Mouse (Mus musculus) CH12F3 (cell line): Measurements from ENCODE around the gene Zfp423.

Experiments
- in situ Hi-C: fragments of 300-500 bp; cut with MboI; formaldehyde crosslinking; loops from 2 replicates; pipeline ENCODE4 v1.14.3; 2020; ENCODE audit warnings: low sequenced_read_pairs

Gene Zfp423

DNA sequence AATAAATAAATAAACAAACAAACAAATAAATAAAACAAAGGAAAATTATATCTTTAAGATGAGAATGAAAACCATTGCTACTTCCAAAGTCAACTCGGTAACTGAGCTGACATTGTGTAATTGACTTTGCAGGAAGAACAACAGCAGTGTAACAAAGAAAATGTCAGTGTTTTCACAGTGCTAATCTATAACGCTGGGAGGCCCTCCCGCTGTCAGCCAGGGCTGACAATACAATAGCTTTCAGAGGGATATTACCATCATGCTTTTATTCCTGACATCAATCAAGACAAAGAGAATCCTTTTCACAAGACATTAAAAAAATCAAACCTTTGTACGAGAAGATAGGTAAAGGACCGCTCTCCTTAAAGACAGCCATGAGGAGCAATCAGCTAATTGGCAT lies 5.9 kb downstream of the Zfp423 start:
- in situ Hi-C loops: no loop called here

DNA sequence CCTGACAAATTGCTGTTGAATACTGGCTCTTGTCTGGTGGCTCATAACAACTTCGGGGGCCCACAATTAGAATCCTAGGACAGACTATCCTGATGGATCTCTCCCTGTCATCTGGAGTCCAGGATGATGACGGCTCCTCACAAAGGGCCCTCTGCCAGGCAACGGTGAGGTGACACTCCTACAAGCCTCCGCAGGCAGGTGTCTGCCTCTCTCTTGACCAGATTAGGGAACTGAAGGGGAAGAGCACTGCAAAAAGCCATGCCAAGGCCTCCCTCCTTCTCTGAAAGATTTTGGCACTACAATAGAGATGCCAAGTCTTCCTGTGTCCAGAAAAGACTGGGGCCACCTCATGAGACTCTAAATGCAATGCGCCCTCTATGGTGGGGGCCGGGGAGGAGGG lies 7.1 kb downstream of the Zfp423 start:
- in situ Hi-C loops: no loop called here

DNA sequence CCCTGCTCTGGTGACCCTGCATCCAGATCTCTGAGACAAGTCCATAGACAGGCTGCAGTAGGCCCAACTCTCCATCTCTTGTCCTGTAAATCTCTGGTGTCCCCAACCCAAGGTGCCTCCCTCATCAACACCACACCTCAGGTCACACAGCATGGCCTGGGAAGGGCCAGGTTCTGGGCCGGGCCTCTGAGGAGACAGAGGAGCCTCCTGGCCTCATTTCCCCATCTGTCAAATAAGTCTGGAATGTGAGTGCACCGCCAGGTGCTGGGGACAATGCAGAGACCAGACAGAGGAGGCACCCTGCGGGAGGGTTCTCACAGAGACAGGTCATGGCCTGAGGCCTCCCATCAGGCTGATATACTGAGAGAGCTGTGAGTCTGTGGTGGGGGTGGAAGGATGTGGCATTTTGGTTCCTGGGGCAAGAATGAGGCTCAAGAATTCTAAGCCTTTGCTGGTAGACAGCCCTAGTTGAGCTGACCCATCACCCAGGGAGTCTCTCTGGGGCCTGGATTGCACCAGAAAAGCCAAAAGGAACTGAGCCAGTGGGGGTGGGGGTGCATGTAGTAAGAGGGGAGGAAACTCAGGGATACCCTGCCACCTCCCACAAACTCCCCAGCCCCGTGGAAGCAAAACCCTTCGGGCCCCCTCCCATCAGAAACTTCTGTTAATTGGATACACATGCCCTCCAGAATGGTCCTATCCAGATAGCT lies 15.0 kb downstream of the Zfp423 start:
- in situ Hi-C loops: no loop called here

DNA sequence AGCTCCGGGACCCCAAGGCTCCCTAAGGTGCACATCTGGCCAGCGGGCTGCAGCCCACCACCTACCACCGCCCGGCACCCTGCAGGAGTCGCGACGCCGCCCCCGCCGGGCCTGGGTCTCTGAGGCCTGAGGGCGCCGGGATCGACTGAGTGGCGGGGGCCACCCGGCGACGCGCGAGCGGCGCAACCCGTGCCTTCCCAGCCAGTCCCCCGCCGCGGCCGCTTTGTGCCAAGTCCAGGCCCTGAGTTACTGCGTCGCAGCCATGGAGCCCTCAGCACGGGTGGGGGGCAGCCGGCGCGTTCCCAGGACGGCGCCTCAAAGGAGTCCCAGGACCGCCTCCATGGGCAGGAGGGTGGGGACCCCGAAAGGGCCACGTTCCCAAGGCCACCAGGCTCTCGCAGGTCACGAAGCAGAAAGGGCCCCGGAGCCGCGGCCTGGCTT lies 15.7 kb downstream of the Zfp423 start:
- in situ Hi-C loops: no loop called here

DNA sequence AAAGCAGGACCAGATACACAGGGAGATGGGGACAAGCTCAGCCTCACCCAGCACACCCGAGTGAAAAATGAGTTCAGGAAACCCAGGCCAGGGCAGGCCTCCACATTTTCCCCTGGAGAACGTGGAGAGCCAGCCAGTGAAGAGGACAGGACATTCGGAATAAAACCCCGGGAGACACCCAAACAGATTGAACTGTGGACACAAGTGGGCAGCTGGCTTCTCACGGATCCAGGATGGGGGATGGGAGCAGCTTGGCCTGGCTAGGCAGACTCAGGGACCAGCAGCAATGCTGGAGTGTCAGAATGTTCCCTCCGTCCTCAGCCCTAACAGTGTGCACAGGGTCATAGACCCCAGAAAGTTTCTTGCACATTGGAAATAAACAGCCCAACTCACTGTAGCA lies 18.7 kb downstream of the Zfp423 start:
- in situ Hi-C loops: no loop called here

DNA sequence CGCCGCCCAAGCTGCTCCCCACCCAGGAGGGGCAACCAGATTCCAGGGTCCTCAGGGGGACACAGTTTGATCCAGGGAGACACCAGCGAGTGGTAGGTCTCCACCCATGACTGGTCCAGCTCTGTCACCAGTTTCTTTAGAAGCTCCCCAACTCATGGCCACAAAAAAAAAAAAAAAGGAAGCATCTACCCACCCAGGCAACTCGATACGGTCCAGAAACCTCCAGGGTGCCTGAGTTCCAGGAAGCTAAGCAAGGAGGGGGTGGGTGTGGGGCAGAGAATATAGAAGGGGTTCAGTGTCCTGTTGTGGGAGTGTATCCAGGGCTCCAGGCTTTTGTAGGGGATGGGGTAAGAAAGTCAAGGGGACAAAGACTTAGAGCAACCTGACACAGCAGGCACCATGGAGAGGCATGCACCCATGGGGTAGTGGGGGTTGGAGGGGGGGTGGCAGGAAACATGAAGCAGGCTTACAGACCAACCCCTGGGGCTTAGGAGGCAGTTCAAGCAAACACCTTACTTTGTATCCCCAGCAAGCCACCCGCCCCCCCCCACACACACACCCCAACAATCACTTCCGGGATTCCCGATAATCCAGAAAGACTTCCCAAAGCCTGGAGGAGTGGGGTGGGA lies 20.0 kb downstream of the Zfp423 start:
- in situ Hi-C loops: no loop called here

DNA sequence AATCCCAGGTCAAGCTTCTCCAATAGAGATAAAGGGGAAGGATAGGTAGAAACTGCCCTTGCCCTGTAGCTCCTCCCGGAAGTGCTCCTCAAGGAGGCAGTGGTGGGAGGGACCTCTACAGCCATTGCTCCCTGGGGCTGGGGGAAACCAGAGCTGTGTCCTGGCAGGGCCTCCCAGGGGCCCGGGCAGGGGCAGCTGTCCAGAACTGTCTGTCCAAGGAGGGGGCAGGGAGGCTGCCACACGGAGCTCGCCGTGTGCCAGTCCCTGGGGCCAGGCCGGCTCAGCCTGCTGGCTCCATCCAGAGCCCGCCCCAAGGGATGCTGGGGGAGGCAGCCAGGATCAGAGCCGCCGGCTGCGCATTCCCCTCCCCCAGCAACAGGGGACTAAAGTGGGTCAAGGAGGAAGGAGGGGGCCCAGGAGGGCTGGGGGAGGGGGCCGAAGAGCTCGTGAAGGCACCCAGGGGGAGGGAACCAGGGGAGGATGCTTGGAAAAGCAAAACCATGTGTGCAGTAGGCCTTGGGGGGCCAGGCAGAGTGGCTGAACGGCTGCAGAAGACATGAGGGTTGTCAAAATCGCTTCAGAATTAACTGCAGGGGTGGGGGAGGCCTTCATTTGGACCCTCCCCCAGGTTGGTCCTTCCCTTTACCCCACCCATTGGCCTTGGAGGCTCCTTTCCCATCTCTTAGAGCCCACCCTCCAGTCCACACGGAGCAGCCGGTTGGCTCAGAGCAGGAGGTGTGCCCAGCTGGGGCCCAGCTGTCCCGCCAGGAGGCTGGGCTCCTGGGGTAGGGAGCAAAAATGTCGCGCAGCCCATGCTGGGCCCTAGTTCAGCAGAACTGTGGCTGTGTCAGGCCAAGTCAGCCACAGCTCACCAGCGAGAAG lies 20.8 kb downstream of the Zfp423 start:
- in situ Hi-C loops: no loop called here

DNA sequence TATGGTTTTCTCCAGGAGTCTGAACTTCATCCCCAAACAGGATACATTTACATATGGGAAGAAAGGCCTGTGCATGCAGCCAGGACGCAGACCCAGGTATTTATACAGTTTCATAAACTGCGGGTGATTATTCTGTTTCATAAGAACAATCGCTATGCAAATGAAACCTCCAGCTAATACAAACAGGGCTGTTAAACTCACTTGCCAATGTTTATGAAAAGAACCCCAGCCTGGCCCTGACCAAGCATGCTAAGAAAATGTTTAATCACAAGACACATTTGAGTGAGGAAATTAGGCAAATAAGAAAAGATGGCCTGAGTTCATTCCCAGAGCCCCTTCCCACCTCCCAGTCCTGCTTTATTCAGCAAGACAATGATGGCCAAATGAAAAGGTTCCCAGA lies 22.2 kb downstream of the Zfp423 start:
- in situ Hi-C loops: no loop called here

DNA sequence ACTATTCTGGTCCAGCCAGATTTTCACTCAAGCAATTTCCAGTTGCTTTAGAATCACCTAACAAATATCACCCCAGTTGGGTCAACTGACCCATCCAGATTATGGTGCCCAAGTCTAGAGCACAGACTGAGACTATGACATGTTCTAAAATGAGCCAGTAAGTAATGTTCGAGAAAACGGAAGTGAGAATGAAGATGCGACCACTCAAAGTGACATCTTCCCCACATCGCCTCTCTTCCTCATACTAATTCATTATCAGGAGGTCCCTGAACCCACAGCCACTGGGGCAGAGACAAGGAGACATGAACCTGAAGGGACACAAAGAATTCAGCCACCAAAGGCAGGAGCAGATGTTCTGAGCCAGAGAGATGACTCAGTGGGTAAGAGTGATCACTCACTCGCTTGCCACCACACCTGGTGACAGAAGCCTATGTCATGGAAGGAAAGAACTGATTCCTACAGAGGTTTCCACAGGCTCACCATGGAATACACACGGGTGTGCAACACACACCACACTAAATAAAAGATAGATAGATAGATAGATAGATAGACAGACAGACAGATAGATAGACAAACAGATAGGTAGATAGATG lies 24.2 kb downstream of the Zfp423 start:
- in situ Hi-C loops: no loop called here

DNA sequence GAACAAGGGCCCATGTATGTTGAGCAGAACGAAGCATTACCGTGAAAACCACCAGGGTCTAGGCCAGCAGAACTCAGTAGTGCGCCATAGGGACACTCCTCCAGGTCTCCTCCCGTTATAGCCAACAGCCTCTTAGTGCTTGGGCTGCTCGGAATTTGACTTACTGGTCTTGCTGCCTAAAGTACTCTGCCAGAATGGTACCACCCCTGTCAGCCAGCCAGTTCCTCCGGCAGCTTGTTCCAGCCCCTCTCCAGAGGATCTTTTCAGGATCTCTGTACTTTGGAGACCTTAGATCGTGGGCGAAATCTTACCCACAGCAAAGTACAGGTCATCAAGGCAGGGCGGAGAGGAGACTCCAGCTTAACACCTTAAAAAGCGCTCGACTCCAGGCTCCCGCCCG lies 25.2 kb downstream of the Zfp423 start:
- in situ Hi-C loops: no loop called here

DNA sequence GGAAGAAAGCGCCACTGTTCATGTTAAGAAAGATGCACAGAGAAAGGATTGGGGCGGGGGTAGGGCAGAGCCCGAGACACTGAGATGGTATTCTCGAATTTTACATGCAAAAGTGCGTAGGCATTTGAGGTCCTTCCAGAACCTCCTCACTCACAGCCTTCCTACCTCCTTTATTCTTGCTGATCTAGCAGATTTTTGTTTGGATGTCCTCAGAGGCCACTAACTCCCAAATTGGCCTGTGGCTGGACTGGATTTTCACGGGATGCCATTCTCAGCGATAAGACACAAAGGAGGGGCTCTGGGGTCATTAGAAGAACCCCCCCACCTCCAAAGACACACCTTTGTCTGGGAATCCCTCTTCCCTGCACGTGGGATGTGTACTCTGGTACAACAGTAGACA lies 25.6 kb downstream of the Zfp423 start:
- in situ Hi-C loops: no loop called here

DNA sequence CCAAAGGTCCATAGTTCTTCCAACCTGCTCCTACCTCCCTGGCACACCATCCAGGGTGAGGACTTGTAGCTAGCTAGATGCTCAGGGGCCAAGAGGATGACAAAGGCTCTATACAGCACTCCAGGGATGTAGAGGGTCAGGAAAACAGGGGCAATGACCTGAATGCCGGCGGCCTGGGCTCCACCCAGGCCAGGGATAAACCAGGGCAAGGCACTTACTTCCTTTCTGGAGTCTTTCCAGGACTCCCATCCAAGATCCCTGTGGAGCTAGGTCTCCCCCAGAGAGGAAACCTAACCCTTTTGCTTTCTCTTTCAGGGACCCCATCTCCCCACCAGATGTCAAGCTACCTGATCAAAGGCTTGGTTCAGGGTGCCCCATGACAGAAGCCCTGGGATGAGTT lies 30.5 kb downstream of the Zfp423 start:
- in situ Hi-C loops: no loop called here

DNA sequence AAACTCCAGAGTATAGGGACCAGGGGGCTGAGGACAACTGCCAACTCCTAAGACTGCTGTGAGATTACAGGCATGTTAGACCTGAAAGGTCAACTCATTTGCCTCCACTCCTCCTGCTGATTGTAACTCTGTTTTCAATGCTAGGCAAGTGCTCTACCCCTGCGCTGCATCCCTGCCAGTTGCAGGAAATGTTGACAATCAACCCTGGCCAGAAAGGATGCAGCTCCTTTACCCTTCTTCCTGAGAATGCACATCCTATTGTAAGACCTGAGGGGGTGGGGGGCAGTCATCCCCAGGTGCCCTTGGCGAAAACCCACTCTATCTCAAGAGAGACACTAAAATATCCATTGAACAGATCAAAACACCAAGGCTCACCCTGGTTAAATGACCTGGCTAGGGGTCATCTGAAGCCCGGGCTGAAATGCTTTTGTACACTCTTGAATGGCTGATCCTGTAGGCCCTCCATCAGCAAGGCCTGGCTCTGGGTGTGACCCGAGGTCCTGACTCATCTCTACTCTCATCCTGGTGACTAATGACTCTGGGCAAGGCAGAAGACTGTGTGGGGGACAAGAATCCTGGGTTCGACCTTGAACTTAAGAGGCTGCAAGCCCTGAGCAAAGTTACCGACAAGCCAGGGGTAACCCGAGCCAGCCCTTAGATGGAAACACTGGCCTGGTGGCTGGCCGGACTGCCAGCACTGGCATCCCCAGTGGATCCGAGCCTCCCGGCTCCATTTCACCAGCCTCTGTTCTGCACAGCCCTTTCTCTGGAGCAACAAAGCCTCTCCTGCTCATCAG lies 32.2 kb downstream of the Zfp423 start:
- in situ Hi-C loops: no loop called here

DNA sequence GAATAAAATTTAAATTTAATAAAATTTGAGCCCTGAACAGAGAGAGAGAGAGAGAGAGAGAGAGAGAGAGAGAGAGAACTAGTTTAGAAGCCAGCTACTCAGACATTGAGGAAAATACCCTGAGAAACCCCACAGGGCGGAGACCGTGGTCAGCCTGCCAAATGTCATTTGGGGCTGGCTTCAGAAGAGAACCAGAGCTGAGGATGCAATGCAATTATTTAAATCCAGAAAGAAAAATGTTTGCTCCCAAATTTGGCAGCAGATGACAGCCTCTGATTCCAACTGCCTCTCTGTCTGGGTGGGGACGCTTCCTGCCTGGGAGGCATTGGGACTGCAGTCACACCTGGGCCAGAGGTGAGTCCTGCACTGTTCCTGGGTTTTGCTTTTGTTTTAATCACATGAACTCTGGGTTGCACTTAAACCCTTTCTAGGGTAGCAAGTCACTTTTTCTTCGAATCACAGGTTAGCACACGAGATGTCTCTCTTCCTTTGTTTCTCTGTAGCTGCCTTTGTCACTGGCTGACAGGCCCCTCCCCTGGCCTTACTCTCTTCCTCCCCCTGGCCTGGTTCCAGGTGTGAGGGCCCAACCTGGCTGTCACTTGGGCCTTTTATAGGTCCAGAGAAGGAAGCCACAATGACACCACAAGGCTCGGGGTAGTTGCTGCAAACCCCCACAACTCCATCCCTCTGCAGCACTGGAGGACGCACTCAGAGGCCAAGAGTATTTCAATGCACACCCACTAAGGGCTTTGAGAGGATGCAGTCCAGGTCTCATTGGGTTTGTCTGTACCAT lies 33.1 kb downstream of the Zfp423 start:
- in situ Hi-C loops: no loop called here

DNA sequence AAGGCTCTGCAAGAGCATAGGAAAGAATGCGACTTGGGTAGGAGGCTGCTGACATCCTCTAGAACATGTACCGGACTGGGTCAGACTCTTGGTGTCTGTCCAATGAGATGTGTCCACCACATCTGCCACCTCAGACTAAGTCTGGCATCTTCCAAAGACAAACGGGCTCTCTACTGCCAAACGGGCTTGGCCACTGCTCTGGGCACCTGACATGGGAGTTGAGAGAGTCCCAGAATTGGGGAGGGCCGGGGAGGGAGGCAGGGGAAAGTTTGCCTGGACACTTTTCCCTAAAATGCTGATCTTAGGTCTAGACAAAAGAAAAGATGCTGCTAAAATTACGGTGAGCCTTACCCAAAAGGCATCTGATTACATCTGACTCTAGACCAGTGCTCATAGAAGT lies 36.5 kb downstream of the Zfp423 start:
- in situ Hi-C loops: no loop called here

DNA sequence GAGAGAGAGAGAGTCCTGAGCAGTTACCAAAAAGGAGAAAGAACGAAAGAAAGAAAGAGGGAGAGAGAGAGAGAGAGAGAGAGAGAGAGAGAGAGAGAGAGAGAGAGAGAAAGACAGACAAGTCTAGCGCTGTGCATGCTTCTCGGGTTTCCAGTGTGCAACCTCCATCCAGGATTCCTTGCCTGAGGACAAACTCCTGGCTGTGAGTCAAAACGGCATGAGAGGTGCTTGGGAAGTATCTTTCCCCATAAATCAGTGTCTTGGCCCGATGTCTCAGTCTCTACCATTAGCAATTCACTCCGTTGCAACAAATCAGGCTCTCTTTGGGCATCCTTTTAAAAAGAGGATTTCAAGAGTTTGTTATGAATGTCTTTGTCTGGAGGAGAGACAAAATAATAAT lies 36.9 kb downstream of the Zfp423 start:
- in situ Hi-C loops: no loop called here

DNA sequence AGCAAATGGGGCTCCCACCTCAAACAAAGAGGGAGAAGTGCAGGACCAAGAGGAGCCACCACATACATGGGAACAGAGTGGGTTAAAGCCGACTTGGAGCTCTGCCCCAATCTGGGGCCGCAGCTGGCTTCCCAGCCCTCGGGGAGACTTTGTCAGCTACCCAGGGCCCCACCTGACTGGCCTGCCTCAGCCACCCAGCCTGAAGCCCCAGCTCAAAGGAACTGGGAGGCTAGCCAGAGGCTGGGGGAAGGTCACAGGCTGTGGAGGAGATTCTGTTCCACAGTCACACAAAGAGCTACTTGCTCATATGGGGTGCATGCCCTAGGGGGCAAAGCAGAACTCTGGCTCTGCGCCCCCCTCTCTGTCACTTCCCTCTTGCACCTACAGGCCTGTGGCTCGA lies 41.4 kb downstream of the Zfp423 start:
- in situ Hi-C loops: no loop called here

DNA sequence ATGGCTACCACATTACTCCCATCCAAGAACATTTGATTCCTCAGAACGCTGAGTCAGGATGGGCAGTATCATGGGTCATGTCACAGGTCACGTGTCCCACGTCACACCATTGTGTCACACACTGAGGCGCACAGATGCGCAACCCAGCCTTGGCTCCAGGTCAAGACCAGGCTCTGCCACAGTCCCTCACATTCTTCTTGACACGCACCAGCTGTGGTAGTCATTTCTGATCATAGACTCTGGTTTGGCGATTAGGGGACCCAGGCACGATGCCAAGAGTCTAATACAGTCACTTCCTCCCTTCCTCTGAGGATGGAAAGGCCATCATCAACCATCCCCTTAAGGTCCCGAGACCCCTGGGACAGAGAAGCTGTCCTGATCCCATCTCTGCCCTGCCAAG lies 43.6 kb downstream of the Zfp423 start:
- in situ Hi-C loops: no loop called here

DNA sequence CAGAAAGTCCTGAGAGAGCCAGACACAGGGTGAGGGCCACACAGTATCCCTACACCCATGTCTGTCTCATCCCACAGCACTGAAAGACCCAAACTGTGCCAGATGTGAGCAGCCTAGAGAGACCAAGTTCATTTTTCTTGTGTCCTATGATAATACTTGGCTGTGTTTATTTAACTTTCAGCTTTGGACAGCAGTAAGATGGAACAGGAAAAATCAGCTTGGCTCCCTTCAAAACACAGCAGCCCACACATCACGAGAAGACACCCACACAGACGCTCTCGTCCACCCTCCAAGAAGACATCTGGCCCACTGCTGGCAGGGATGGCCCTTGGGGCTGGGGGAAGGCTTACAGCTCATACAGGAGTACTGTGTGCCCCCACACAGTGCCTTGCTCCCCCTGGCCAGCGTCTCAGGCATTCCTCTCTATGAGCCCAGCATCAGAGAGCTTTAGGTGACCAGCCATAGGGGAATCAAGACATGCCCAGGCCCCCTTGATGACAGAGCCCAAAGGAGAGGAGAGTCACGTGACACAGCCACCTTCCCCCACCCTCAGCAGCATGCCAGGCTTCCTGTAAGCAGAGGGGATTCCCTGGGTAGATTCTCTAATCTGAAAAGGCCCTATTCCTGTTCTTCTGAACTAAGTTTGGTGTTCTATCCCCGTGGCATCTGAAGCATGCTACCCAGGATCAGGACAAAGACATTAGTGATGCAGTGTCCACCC lies 45.0 kb downstream of the Zfp423 start:
- in situ Hi-C loops: no loop called here
